10 mouse cellular contexts compared by ENCODE assay signal in the genomic region with DNA sequence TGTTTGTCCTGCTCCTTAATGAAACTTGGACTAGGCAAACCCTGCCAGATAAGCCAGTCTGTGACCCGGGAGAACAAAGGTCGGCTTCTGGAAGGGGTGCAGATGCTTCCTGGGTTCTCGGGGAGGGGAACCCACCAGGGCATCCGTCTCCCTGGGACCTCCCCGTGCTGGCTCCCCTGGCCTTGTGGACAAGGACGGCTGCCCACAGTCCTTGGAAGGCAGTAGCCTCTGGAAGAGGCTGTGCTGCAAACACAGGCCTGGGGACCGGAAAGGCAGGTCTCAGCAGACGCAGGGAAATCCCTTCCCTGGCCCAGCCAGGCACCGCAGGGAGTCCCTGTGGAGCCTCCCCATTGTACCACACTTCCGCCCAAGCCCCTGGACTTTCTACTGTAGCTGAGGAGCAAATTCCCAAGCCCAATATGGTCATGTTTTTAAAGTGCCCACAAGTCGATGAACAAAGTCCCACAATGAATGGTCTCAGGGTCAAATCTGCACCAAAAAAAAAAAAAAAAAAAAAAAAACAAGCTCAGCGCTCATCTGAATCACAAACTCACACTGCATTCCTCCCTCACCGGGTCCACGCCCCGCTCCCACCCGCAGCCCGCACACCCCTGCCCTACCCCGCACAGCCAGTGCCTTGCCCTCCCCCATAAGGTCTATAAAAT. TPM values are rescaled to one million over a fixed set of nuclear protein-coding genes. Genes with fewer than 3 reads are reported as not detected.
A peak's percentile ranks its signal among the peaks of the same experiment; 100 is the strongest.
DNase-seq lines count a peak whose midpoint lies in the region; ATAC-seq and TF ChIP-seq lines count a peak whose summit lies in the region.
"Had no signal": no experiment of that assay in that cellular context is flagged by ENCODE, and none has a peak within 500 bp of the region (broad histone marks: within the 10 kb centered on the region; RNA-seq: fewer than 3 reads in every experiment).

No protein-coding gene starts in this region.

- no peak for ATAC-seq in hindbrain, embryonic 12.5 days (ENCODE audit: low FRiP score)
- ATAC-seq in intestine, embryonic 14.5 days (replicated peaks; ENCODE audit: low FRiP score, low TSS enrichment, low read depth) = 0 out of 2 replicates have a peak, but pooled peaks have one; percentile 13
- ATAC-seq in granulocyte monocyte progenitor cell, adult 5-6 weeks (replicated peaks; ENCODE audit: poor library complexity, severe bottlenecking) = no peak

- TF ChIP-seq CTCF in gastrocnemius, adult 2 months (IDR thresholded peaks at IDR 0.05) = no peak
- TF ChIP-seq CTCF in lung, adult 2 months (IDR thresholded peaks at IDR 0.05; ENCODE audit: insufficient read depth, low read length) = no peak

- WGBS in hindbrain, embryonic 10.5 days = 27% methylated on average over 18 of the region's 18 CpGs
- WGBS in hindbrain, embryonic 12.5 days = 28% methylated on average over 18 of the region's 18 CpGs
- 26% methylated on average over 18 of the region's 18 CpGs for WGBS in intestine, embryonic 14.5 days
- 37% methylated on average over 18 of the region's 18 CpGs for WGBS in lung, adult 2 months

- H3K36me3 ChIP-seq in hindbrain, embryonic 10.5 days = no peaks in the 10 kb centered on the region
- H3K36me3 ChIP-seq in hindbrain, embryonic 12.5 days = no peaks in the 10 kb centered on the region
- H3K36me3 ChIP-seq in intestine, embryonic 14.5 days (ENCODE audit: control insufficient read depth, insufficient read depth, low read length) = no peaks in the 10 kb centered on the region

- peak overlapping the region; percentile 71 for H3K27ac ChIP-seq in hindbrain, embryonic 10.5 days
- H3K27ac ChIP-seq in hindbrain, embryonic 12.5 days = no peak overlapping the region
- H3K27ac ChIP-seq in gastrocnemius, adult 2 months = peak overlapping the region; percentile 79
- H3K27ac ChIP-seq in intestine, embryonic 14.5 days (ENCODE audit: low read depth) = peak overlapping the region; percentile 78

- peaks cover 30% of the 10 kb centered on the region for H3K4me1 ChIP-seq in hindbrain, embryonic 10.5 days (replicated peaks)
- peaks cover 7% of the 10 kb centered on the region; the same call in 1 of the 2 replicates for H3K4me1 ChIP-seq in hindbrain, embryonic 12.5 days
- peaks cover 13% of the 10 kb centered on the region; the same call in 1 of the 2 replicates for H3K4me1 ChIP-seq in intestine, embryonic 14.5 days (replicated peaks; ENCODE audit: control insufficient read depth, insufficient read depth, low read length)
- H3K4me1 ChIP-seq in lung, adult 2 months (ENCODE audit: control insufficient read depth, insufficient read depth, low read length) = peaks cover 2% of the 10 kb centered on the region; the same call in 1 of the 2 replicates

- H3K4me2 ChIP-seq in hindbrain, embryonic 12.5 days (replicated peaks) = no peak overlapping the region
- peak overlapping the region; percentile 13; the same call in 1 of the 2 replicates for H3K4me2 ChIP-seq in intestine, embryonic 14.5 days (ENCODE audit: low read length)

- peak; percentile 41 for DNase-seq in hindbrain, embryonic 10.5 days (ENCODE audit: low spot score)
- peak; percentile 60 for DNase-seq in gastrocnemius, adult 2 months
- peak; percentile 64 for DNase-seq in intestine, embryonic 14.5 days (ENCODE audit: low spot score)
- peak; percentile 40 for DNase-seq in lung, adult 2 months
- DNase-seq in testis, postnatal 14 days (ENCODE audit: low spot score) = peak; percentile 21
- DNase-seq in layer of hippocampus, adult 9-10 months (ENCODE audit: low spot score) = no peak

- no peak overlapping the region for H3K9ac ChIP-seq in hindbrain, embryonic 12.5 days
- no peak overlapping the region for H3K9ac ChIP-seq in intestine, embryonic 14.5 days (ENCODE audit: low read length)

- no peaks in the 10 kb centered on the region for H3K27me3 ChIP-seq in hindbrain, embryonic 10.5 days (ENCODE audit: insufficient read depth, poor library complexity, severe bottlenecking)
- no peaks in the 10 kb centered on the region for H3K27me3 ChIP-seq in hindbrain, embryonic 12.5 days
- H3K27me3 ChIP-seq in intestine, embryonic 14.5 days (replicated peaks; ENCODE audit: control insufficient read depth, insufficient read depth, low read length) = no peaks in the 10 kb centered on the region

- H3K9me3 ChIP-seq in hindbrain, embryonic 10.5 days = no peaks in the 10 kb centered on the region
- H3K9me3 ChIP-seq in hindbrain, embryonic 12.5 days (replicated peaks) = no peaks in the 10 kb centered on the region
- H3K9me3 ChIP-seq in intestine, embryonic 14.5 days (ENCODE audit: control insufficient read depth, low read length) = no peaks in the 10 kb centered on the region

- H3K4me3 ChIP-seq in hindbrain, embryonic 10.5 days = no peak overlapping the region
- H3K4me3 ChIP-seq in hindbrain, embryonic 12.5 days = no peak overlapping the region
- H3K4me3 ChIP-seq in gastrocnemius, adult 2 months = peak overlapping the region; percentile 60
- H3K4me3 ChIP-seq in intestine, embryonic 14.5 days (ENCODE audit: low read depth, low read length) = no peak overlapping the region
- no peak overlapping the region for H3K4me3 ChIP-seq in lung, adult 2 months (replicated peaks; ENCODE audit: extremely low read depth, low read depth, low read length)
- H3K4me3 ChIP-seq: erythroblast, embryonic 14.5 days had no signal

- intact Hi-C loops in gastrocnemius, adult 2 months (cut with DNase I) = no loop called here

- peak; percentile 40; the same call in 1 of the 2 replicates for TF ChIP-seq POLR2A in lung, adult 2 months (IDR thresholded peaks at IDR 0.05; ENCODE audit: borderline replicate concordance, extremely low read depth, low read depth, low read length)

RNA-seq across cellular contexts. Expression of a gene that starts 53.5 kb away (rescaled TPM):
- polyA plus RNA-seq in hindbrain, embryonic 10.5 days (2016; fragmentation: Nextera tagmentation; extraction: Ambion mirVana) = not detected in 2 replicates
- polyA plus RNA-seq in hindbrain, embryonic 12.5 days (2016; fragmentation: Nextera tagmentation; extraction: Ambion mirVana) = not detected in 2 replicates
- total RNA-seq in gastrocnemius, adult 2 months (2021) = not detected
- polyA plus RNA-seq in intestine, embryonic 14.5 days (2014; fragmentation: Nextera tagmentation; extraction: Ambion mirVana) = not detected in 2 replicates
- polyA plus RNA-seq in lung, adult 2 months (2012; rRNA removed) = not detected in 2 replicates
- total RNA-seq in granulocyte monocyte progenitor cell, adult 5-6 weeks (2014; fragmentation: Nextera tagmentation) = not detected in 2 replicates
- total RNA-seq in granulocyte monocyte progenitor cell, adult 5-6 weeks (2017) = not detected in 2 replicates
- polyA plus RNA-seq: erythroblast, embryonic 14.5 days; spleen, adult 2 months had no signal
